In the genomic region with DNA sequence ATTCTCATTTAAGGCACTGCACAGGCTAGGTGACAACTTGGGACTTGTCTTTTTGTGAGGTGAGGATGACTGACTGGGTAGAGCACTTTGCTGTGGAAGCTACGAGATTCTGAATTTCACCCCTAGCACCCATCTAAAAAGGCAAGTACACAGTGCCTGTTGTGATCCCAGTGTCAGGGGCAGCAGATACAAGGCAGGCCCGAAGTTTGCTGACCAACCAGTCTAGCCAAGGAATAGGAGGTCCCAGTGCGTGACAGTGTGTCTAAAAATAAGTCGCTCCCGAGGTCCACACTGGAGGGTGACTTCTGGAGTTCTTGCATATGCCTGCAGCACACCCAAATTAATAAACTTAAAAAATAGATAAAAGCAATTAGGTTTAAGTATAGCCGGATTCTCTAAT, we compare ENCODE assay signal across 16 mouse cellular contexts.
"Had no signal": no experiment of that assay in that cellular context is flagged by ENCODE, and none has a peak within 500 bp of the region (broad histone marks: within the 10 kb centered on the region; RNA-seq: fewer than 3 reads in every experiment).

No protein-coding gene starts in this region.

- DNase-seq: kidney, postnatal 36 days; layer of hippocampus, adult 9-11 months; layer of hippocampus, postnatal 36 days; liver, embryonic 13.5 days; liver, postnatal 0 days; lung, postnatal 14 days; retina, postnatal 1 day; right cerebral cortex, postnatal 4 days; thymus, postnatal 4 days had no signal

- H3K4me3 ChIP-seq: limb, embryonic 15.5 days; liver, embryonic 13.5 days; lung, embryonic 15.5 days; midbrain, embryonic 12.5 days; neural tube, embryonic 13.5 days; stomach, embryonic 15.5 days had no signal

- H3K4me1 ChIP-seq: limb, embryonic 15.5 days; liver, embryonic 13.5 days; lung, embryonic 15.5 days; midbrain, embryonic 12.5 days; neural tube, embryonic 13.5 days; stomach, embryonic 15.5 days had no signal

- H3K9ac ChIP-seq: limb, embryonic 15.5 days; liver, embryonic 13.5 days; liver, postnatal 0 days; lung, embryonic 15.5 days; midbrain, embryonic 12.5 days; neural tube, embryonic 13.5 days; stomach, embryonic 15.5 days had no signal

- ATAC-seq: liver, postnatal 0 days; midbrain, embryonic 16.5 days had no signal

- H3K27me3 ChIP-seq: limb, embryonic 15.5 days; liver, embryonic 13.5 days; lung, embryonic 15.5 days; midbrain, embryonic 12.5 days; neural tube, embryonic 13.5 days; stomach, embryonic 15.5 days had no signal

- H3K27ac ChIP-seq: kidney, postnatal 0 days; limb, embryonic 15.5 days; liver, embryonic 13.5 days; lung, embryonic 15.5 days; midbrain, embryonic 12.5 days; neural tube, embryonic 13.5 days; stomach, embryonic 15.5 days had no signal

- H3K9me3 ChIP-seq: limb, embryonic 15.5 days; liver, embryonic 13.5 days; lung, embryonic 15.5 days; midbrain, embryonic 12.5 days; neural tube, embryonic 13.5 days; stomach, embryonic 15.5 days had no signal

- H3K4me2 ChIP-seq: limb, embryonic 15.5 days; liver, embryonic 13.5 days; lung, embryonic 15.5 days; midbrain, embryonic 12.5 days; neural tube, embryonic 13.5 days; stomach, embryonic 15.5 days had no signal
